Mouse (Mus musculus): Measurements from ENCODE around the gene Eif2d. TPM values are rescaled to one million over a fixed set of nuclear protein-coding genes. Genes with fewer than 3 reads are reported as not detected.
A peak's percentile ranks its signal among the peaks of the same experiment; 100 is the strongest.

The Eif2d gene
- polyA plus RNA-seq, 1 experiment from 2014 or later: 66.9 TPM

GRCm38 (mm10) chr1:131178083-131178482, 25.1 kb downstream of the Eif2d start:
- H3K27me3 ChIP-seq (replicated peaks; ENCODE audit: low read depth, poor library complexity, severe bottlenecking): no peaks in the 10 kb centered on the region
- no peak overlapping the region for H3K27ac ChIP-seq (replicated peaks)
- DNase-seq (ENCODE audit: low spot score): no peak
- H3K9me3 ChIP-seq: no peaks in the 10 kb centered on the region
- 74% methylated on average over 5 of the region's 5 CpGs for WGBS
- peaks cover 5% of the 10 kb centered on the region for H3K4me1 ChIP-seq
- H3K36me3 ChIP-seq (replicated peaks): peaks cover 73% of the 10 kb centered on the region
- no peak overlapping the region for H3K4me3 ChIP-seq

GRCm38 (mm10) chr1:131180386-131180785, 27.4 kb downstream of the Eif2d start:
- H3K4me1 ChIP-seq: peaks cover 5% of the 10 kb centered on the region
- no peaks in the 10 kb centered on the region for H3K27me3 ChIP-seq (replicated peaks; ENCODE audit: low read depth, poor library complexity, severe bottlenecking)
- DNase-seq (ENCODE audit: low spot score): no peak
- no peaks in the 10 kb centered on the region for H3K9me3 ChIP-seq
- no peak overlapping the region for H3K27ac ChIP-seq (replicated peaks)
- WGBS: 91% methylated on average over 7 of the region's 7 CpGs
- peaks cover 50% of the 10 kb centered on the region for H3K36me3 ChIP-seq (replicated peaks)
- H3K4me3 ChIP-seq: no peak overlapping the region

GRCm38 (mm10) chr1:131181642-131182527, 28.9 kb downstream of the Eif2d start:
- Histone ChIP-seq H3K27ac (replicated peaks) (no peak overlapping the region), H3K27me3 (replicated peaks; ENCODE audit: low read depth, poor library complexity, severe bottlenecking) (no peaks in the 10 kb centered on the region), H3K9me3 (no peaks in the 10 kb centered on the region), H3K4me1 (peaks cover 5% of the 10 kb centered on the region), H3K36me3 (replicated peaks) (peaks cover 35% of the 10 kb centered on the region), H3K4me3 (no peak overlapping the region)
- WGBS: 70% methylated on average over 9 of the region's 9 CpGs
- DNase-seq (ENCODE audit: low spot score): peak; percentile 82

- no peak overlapping the region for H3K27ac ChIP-seq (replicated peaks)
- H3K4me3 ChIP-seq: no peak overlapping the region
- no peaks in the 10 kb centered on the region for H3K9me3 ChIP-seq
- peaks cover 22% of the 10 kb centered on the region for H3K36me3 ChIP-seq (replicated peaks)
- H3K4me1 ChIP-seq: no peaks in the 10 kb centered on the region
- DNase-seq (ENCODE audit: low spot score): no peak
- WGBS: 86% methylated on average over 7 of the region's 7 CpGs
- H3K27me3 ChIP-seq (replicated peaks; ENCODE audit: low read depth, poor library complexity, severe bottlenecking): no peaks in the 10 kb centered on the region
Observed at GRCm38 (mm10) chr1:131183201-131183600, 30.2 kb downstream of the Eif2d start.

GRCm38 (mm10) chr1:131184253-131184955, 31.4 kb downstream of the Eif2d start:
- Histone ChIP-seq H3K36me3 (replicated peaks) (peaks cover 15% of the 10 kb centered on the region), H3K4me3 (no peak overlapping the region), H3K27ac (replicated peaks) (no peak overlapping the region), H3K9me3 (no peaks in the 10 kb centered on the region), H3K27me3 (replicated peaks; ENCODE audit: low read depth, poor library complexity, severe bottlenecking) (no peaks in the 10 kb centered on the region), H3K4me1 (no peaks in the 10 kb centered on the region; the same call in 1 of the 2 replicates)
- no peak for DNase-seq (ENCODE audit: low spot score)
- 90% methylated on average over 9 of the region's 9 CpGs for WGBS

- peaks cover 8% of the 10 kb centered on the region; the same call in 1 of the 2 replicates for H3K36me3 ChIP-seq (replicated peaks)
- no peak overlapping the region for H3K4me3 ChIP-seq
- 84% methylated on average over 8 of the region's 8 CpGs for WGBS
- H3K27me3 ChIP-seq (replicated peaks; ENCODE audit: low read depth, poor library complexity, severe bottlenecking): no peaks in the 10 kb centered on the region
- H3K9me3 ChIP-seq: no peaks in the 10 kb centered on the region
- no peak overlapping the region for H3K27ac ChIP-seq (replicated peaks)
- no peak for DNase-seq (ENCODE audit: low spot score)
- H3K4me1 ChIP-seq: no peaks in the 10 kb centered on the region; the same call in 1 of the 2 replicates
Observed at GRCm38 (mm10) chr1:131184956-131185660, 32.1 kb downstream of the Eif2d start.

- Histone ChIP-seq H3K36me3 (replicated peaks) (0 out of 2 replicates have a peak, but pooled peaks cover under 1% of the 10 kb centered on the region), H3K27me3 (replicated peaks; ENCODE audit: low read depth, poor library complexity, severe bottlenecking) (no peaks in the 10 kb centered on the region), H3K4me1 (no peaks in the 10 kb centered on the region; the same call in 1 of the 2 replicates), H3K9me3 (no peaks in the 10 kb centered on the region), H3K4me3 (no peak overlapping the region), H3K27ac (replicated peaks) (no peak overlapping the region)
- DNase-seq (ENCODE audit: low spot score): no peak
- WGBS: 87% methylated on average over 13 of the region's 13 CpGs
Observed at GRCm38 (mm10) chr1:131185821-131186506, 33.0 kb downstream of the Eif2d start.

- no peaks in the 10 kb centered on the region for H3K27me3 ChIP-seq (replicated peaks; ENCODE audit: low read depth, poor library complexity, severe bottlenecking)
- no peak for DNase-seq (ENCODE audit: low spot score)
- H3K27ac ChIP-seq (replicated peaks): no peak overlapping the region
- no peaks in the 10 kb centered on the region for H3K36me3 ChIP-seq (replicated peaks)
- H3K4me3 ChIP-seq: no peak overlapping the region
- no peaks in the 10 kb centered on the region for H3K9me3 ChIP-seq
- H3K4me1 ChIP-seq: no peaks in the 10 kb centered on the region; the same call in 1 of the 2 replicates
- WGBS: 85% methylated on average over 6 of the region's 6 CpGs
Observed at GRCm38 (mm10) chr1:131186995-131187394, 34.0 kb downstream of the Eif2d start.

- Histone ChIP-seq H3K27ac (replicated peaks) (no peak overlapping the region), H3K27me3 (replicated peaks; ENCODE audit: low read depth, poor library complexity, severe bottlenecking) (no peaks in the 10 kb centered on the region), H3K36me3 (replicated peaks) (no peaks in the 10 kb centered on the region), H3K4me1 (no peaks in the 10 kb centered on the region; the same call in 1 of the 2 replicates), H3K4me3 (no peak overlapping the region), H3K9me3 (no peaks in the 10 kb centered on the region)
- 90% methylated on average over 5 of the region's 5 CpGs for WGBS
- no peak for DNase-seq (ENCODE audit: low spot score)
Observed at GRCm38 (mm10) chr1:131187856-131188255, 34.9 kb downstream of the Eif2d start.

GRCm38 (mm10) chr1:131188655-131189054, 35.7 kb downstream of the Eif2d start:
- no peak overlapping the region for H3K4me3 ChIP-seq
- no peak for DNase-seq (ENCODE audit: low spot score)
- H3K27me3 ChIP-seq (replicated peaks; ENCODE audit: low read depth, poor library complexity, severe bottlenecking): no peaks in the 10 kb centered on the region
- H3K36me3 ChIP-seq (replicated peaks): no peaks in the 10 kb centered on the region
- H3K9me3 ChIP-seq: no peaks in the 10 kb centered on the region
- WGBS: 93% methylated on average over 5 of the region's 5 CpGs
- no peak overlapping the region for H3K27ac ChIP-seq (replicated peaks)
- no peaks in the 10 kb centered on the region; the same call in 1 of the 2 replicates for H3K4me1 ChIP-seq

GRCm38 (mm10) chr1:131193746-131194145, 40.8 kb downstream of the Eif2d start:
- Histone ChIP-seq H3K4me3 (no peak overlapping the region), H3K27ac (replicated peaks) (no peak overlapping the region), H3K9me3 (no peaks in the 10 kb centered on the region), H3K27me3 (replicated peaks; ENCODE audit: low read depth, poor library complexity, severe bottlenecking) (no peaks in the 10 kb centered on the region), H3K36me3 (replicated peaks) (no peaks in the 10 kb centered on the region), H3K4me1 (peaks cover 17% of the 10 kb centered on the region)
- DNase-seq (ENCODE audit: low spot score): no peak
- 46% methylated on average over 3 of the region's 3 CpGs for WGBS

- DNase-seq (ENCODE audit: low spot score): no peak
- Histone ChIP-seq H3K36me3 (replicated peaks) (no peaks in the 10 kb centered on the region), H3K27ac (replicated peaks) (no peak overlapping the region), H3K27me3 (replicated peaks; ENCODE audit: low read depth, poor library complexity, severe bottlenecking) (0 out of 2 replicates have a peak, but pooled peaks cover 6% of the 10 kb centered on the region), H3K9me3 (no peaks in the 10 kb centered on the region), H3K4me1 (peaks cover 33% of the 10 kb centered on the region), H3K4me3 (no peak overlapping the region)
- 88% methylated on average over 7 of the region's 7 CpGs for WGBS
Observed at GRCm38 (mm10) chr1:131195653-131196052, 42.7 kb downstream of the Eif2d start.
